Mouse (Mus musculus) heart, embryonic 11.5 days (tissue): Measurements from ENCODE around the gene Prkag2. TPM values are rescaled to one million over a fixed set of nuclear protein-coding genes. Genes with fewer than 3 reads are reported as not detected.

Experiments
- ATAC-seq: fragments of 200-750 bp; cut with Nextera tagmentation; replicated peaks from 2 replicates; pipeline ENCODE4 v1.8.0; 2017; ENCODE audit warnings: moderate library complexity; ENCODE audit not compliant: insufficient number of reproducible peaks, low FRiP score, low TSS enrichment
- H3K27ac ChIP-seq: fragments of 300-500 bp; sonication (generic); 2 replicates; pipeline ENCODE4 v1.5.1; 2014; ENCODE audit warnings: mild to moderate bottlenecking, low read depth, low read length
- H3K27me3 ChIP-seq: fragments of 300-500 bp; sonication (generic); 2 replicates; pipeline ENCODE4 v1.6.1; 2014; ENCODE audit warnings: mild to moderate bottlenecking, low read length, mixed read lengths; ENCODE audit not compliant: control insufficient read depth, insufficient read depth
- H3K36me3 ChIP-seq: fragments of 300-500 bp; sonication (generic); 2 replicates; pipeline ENCODE4 v1.6.1; 2014; ENCODE audit warnings: mild to moderate bottlenecking, low read length, moderate library complexity, mixed read lengths; ENCODE audit not compliant: control insufficient read depth, insufficient read depth
- H3K4me1 ChIP-seq: fragments of 300-500 bp; sonication (generic); 2 replicates; pipeline ENCODE4 v1.6.1; 2014; ENCODE audit warnings: low read length; ENCODE audit not compliant: control insufficient read depth, insufficient read depth
- H3K4me2 ChIP-seq: fragments of 300-500 bp; sonication (generic); 2 replicates; pipeline ENCODE4 v1.6.1; 2014; ENCODE audit warnings: mild to moderate bottlenecking, moderate library complexity
- H3K4me3 ChIP-seq: fragments of 300-500 bp; sonication (generic); 2 replicates; pipeline ENCODE4 v1.5.1; 2014; ENCODE audit warnings: low read depth, low read length
- H3K9ac ChIP-seq: fragments of 300-500 bp; sonication (generic); 2 replicates; pipeline ENCODE4 v1.6.1; 2014; ENCODE audit warnings: mild to moderate bottlenecking, low read depth, low read length, moderate library complexity
- H3K9me3 ChIP-seq: fragments of 300-500 bp; sonication (generic); replicated peaks from 2 replicates; pipeline ENCODE4 v1.6.1; 2016; ENCODE audit warnings: low read length; ENCODE audit not compliant: control insufficient read depth
- WGBS: fragments of 180-500 bp; shearing (Covaris S2); extraction: QIAGEN DNeasy Blood & Tissue Kit; methylation state at CpG from one replicate; pipeline ENCODE4 v1.1.7; 2014; ENCODE audit not compliant: insufficient replicate concordance; 5-methylcytosine and 5-hydroxymethylcytosine counted together
- polyA plus RNA-seq: library from polyadenylated mRNA; unstranded; fragments of >200 nt; fragmentation: Nextera tagmentation; extraction: Ambion mirVana; gene quantifications from 2 replicates; pipeline ENCODE4 v1.2.1, GENCODE M21; 2014

The Prkag2 gene
- polyA plus RNA-seq, 1 experiment from 2014 or later, result 84.6 TPM

GRCm38 (mm10) chr5:25031037-25031436 is 69.4 kb downstream of the Prkag2 start:
- Histone ChIP-seq H3K27me3 (no peaks in the 10 kb centered on the region), H3K4me3 (no peak overlapping the region), H3K36me3 (no peaks in the 10 kb centered on the region), H3K4me2 (peak overlapping the region; percentile 8; the same call in 1 of the 2 replicates), H3K4me1 (peaks cover 30% of the 10 kb centered on the region), H3K9ac (no peak overlapping the region), H3K9me3 (no peaks in the 10 kb centered on the region), H3K27ac (peak overlapping the region; percentile 87)
- 80% methylated on average over 11 of the region's 11 CpGs for WGBS
- no peak for ATAC-seq

- no peak overlapping the region for H3K9ac ChIP-seq
- H3K9me3 ChIP-seq, result no peaks in the 10 kb centered on the region
- no peaks in the 10 kb centered on the region for H3K27me3 ChIP-seq
- H3K27ac ChIP-seq, result peak overlapping the region; percentile 87
- 7% methylated on average over 3 of the region's 3 CpGs for WGBS
- no peaks in the 10 kb centered on the region for H3K36me3 ChIP-seq
- ATAC-seq, result peak; percentile 68; the same call in 1 of the 2 replicates
- no peak overlapping the region for H3K4me3 ChIP-seq
- H3K4me1 ChIP-seq, result peaks cover 37% of the 10 kb centered on the region
- H3K4me2 ChIP-seq, result no peak overlapping the region; the same call in 1 of the 2 replicates
Observed at GRCm38 (mm10) chr5:25030276-25030681, 70.2 kb downstream of the Prkag2 start.

GRCm38 (mm10) chr5:25027673-25028072 is 72.8 kb downstream of the Prkag2 start:
- WGBS, result 86% methylated on average over 4 of the region's 4 CpGs
- no peaks in the 10 kb centered on the region for H3K36me3 ChIP-seq

GRCm38 (mm10) chr5:25025309-25026019 is 75.0 kb downstream of the Prkag2 start:
- H3K36me3 ChIP-seq, result no peaks in the 10 kb centered on the region
- peak overlapping the region; percentile 31 for H3K9ac ChIP-seq
- peak overlapping the region; percentile 54 for H3K27ac ChIP-seq
- no peak; the same call in 1 of the 2 replicates for ATAC-seq
- 0 out of 2 replicates have a peak overlapping the region, but pooled peaks have one; percentile 14 for H3K4me2 ChIP-seq
- WGBS, result 38% methylated on average over 12 of the region's 12 CpGs
- H3K9me3 ChIP-seq, result no peaks in the 10 kb centered on the region
- no peaks in the 10 kb centered on the region for H3K27me3 ChIP-seq
- H3K4me1 ChIP-seq, result peaks cover 33% of the 10 kb centered on the region
- no peak overlapping the region for H3K4me3 ChIP-seq

More at GRCm38 (mm10) chr5:25027673-25028072, 72.8 kb downstream of the Prkag2 start:
- Histone ChIP-seq H3K9me3 (no peaks in the 10 kb centered on the region), H3K4me3 (no peak overlapping the region), H3K4me2 (no peak overlapping the region), H3K27ac (no peak overlapping the region), H3K9ac (no peak overlapping the region), H3K4me1 (peaks cover 41% of the 10 kb centered on the region), H3K27me3 (no peaks in the 10 kb centered on the region)
- no peak for ATAC-seq

- 45% methylated on average over 4 of the region's 4 CpGs for WGBS
- no peak overlapping the region for H3K27ac ChIP-seq
- H3K9me3 ChIP-seq, result no peaks in the 10 kb centered on the region
- H3K36me3 ChIP-seq, result no peaks in the 10 kb centered on the region
- H3K27me3 ChIP-seq, result no peaks in the 10 kb centered on the region
- no peak overlapping the region for H3K4me2 ChIP-seq
- H3K9ac ChIP-seq, result no peak overlapping the region
- peaks cover 17% of the 10 kb centered on the region for H3K4me1 ChIP-seq
- no peak for ATAC-seq
- no peak overlapping the region for H3K4me3 ChIP-seq
Observed at GRCm38 (mm10) chr5:25022904-25023303, 77.5 kb downstream of the Prkag2 start.

- Histone ChIP-seq H3K27me3 (no peaks in the 10 kb centered on the region), H3K36me3 (no peaks in the 10 kb centered on the region), H3K27ac (no peak overlapping the region), H3K9me3 (no peaks in the 10 kb centered on the region), H3K9ac (no peak overlapping the region), H3K4me3 (no peak overlapping the region), H3K4me2 (no peak overlapping the region), H3K4me1 (peaks cover 8% of the 10 kb centered on the region)
- WGBS, result 74% methylated on average over 6 of the region's 6 CpGs
- no peak for ATAC-seq
Observed at GRCm38 (mm10) chr5:25019221-25019620, 81.2 kb downstream of the Prkag2 start.

- H3K27me3 ChIP-seq, result no peaks in the 10 kb centered on the region
- H3K4me2 ChIP-seq, result no peak overlapping the region
- no peaks in the 10 kb centered on the region for H3K9me3 ChIP-seq
- 65% methylated on average over 4 of the region's 4 CpGs for WGBS
- H3K4me3 ChIP-seq, result no peak overlapping the region
- peaks cover 24% of the 10 kb centered on the region for H3K4me1 ChIP-seq
- ATAC-seq, result no peak
- H3K27ac ChIP-seq, result no peak overlapping the region
- H3K36me3 ChIP-seq, result no peaks in the 10 kb centered on the region
- H3K9ac ChIP-seq, result no peak overlapping the region
Observed at GRCm38 (mm10) chr5:25012134-25012533, 88.3 kb downstream of the Prkag2 start.

GRCm38 (mm10) chr5:25011019-25011485 is 89.4 kb downstream of the Prkag2 start:
- WGBS, result 6% methylated on average over 8 of the region's 8 CpGs
- peak; percentile 10; the same call in 1 of the 2 replicates for ATAC-seq
- Histone ChIP-seq H3K9me3 (no peaks in the 10 kb centered on the region), H3K36me3 (no peaks in the 10 kb centered on the region), H3K4me3 (no peak overlapping the region), H3K4me2 (peak overlapping the region; percentile 47), H3K27me3 (no peaks in the 10 kb centered on the region), H3K27ac (no peak overlapping the region), H3K9ac (peak overlapping the region; percentile 55; the same call in 1 of the 2 replicates), H3K4me1 (peaks cover 35% of the 10 kb centered on the region)
